Mouse (Mus musculus): Measurements from ENCODE around the gene Adssl1. TPM values are rescaled to one million over a fixed set of nuclear protein-coding genes. Genes with fewer than 3 reads are reported as not detected.
A peak's percentile ranks its signal among the peaks of the same experiment; 100 is the strongest.

Gene Adssl1
- total RNA-seq, 2 experiments from 2014 or later = 887 to 928 TPM

GRCm38 (mm10) chr12:112623742-112624141, 3.9 kb downstream of the Adssl1 start:
- peak; percentile 59 for DNase-seq

- DNase-seq = peak; percentile 75
Observed at GRCm38 (mm10) chr12:112625700-112626099, 5.9 kb downstream of the Adssl1 start.

- no peak for DNase-seq
Observed at GRCm38 (mm10) chr12:112626455-112626854, 6.6 kb downstream of the Adssl1 start.

GRCm38 (mm10) chr12:112627097-112627881, 7.4 kb downstream of the Adssl1 start:
- DNase-seq = no peak

- DNase-seq = no peak
Observed at GRCm38 (mm10) chr12:112628197-112628596, 8.4 kb downstream of the Adssl1 start.

GRCm38 (mm10) chr12:112628928-112629721, 9.3 kb downstream of the Adssl1 start:
- peak; percentile 82 for DNase-seq

- DNase-seq = peak; percentile 57
Observed at GRCm38 (mm10) chr12:112630029-112630428, 10.2 kb downstream of the Adssl1 start.

- DNase-seq = no peak
Observed at GRCm38 (mm10) chr12:112630796-112631195, 11.0 kb downstream of the Adssl1 start.

GRCm38 (mm10) chr12:112631472-112631871, 11.6 kb downstream of the Adssl1 start:
- no peak for DNase-seq

- no peak for DNase-seq
Observed at GRCm38 (mm10) chr12:112632084-112632777, 12.4 kb downstream of the Adssl1 start.

GRCm38 (mm10) chr12:112632907-112633306, 13.1 kb downstream of the Adssl1 start:
- DNase-seq = no peak

- DNase-seq = no peak
Observed at GRCm38 (mm10) chr12:112633686-112634085, 13.8 kb downstream of the Adssl1 start.

- DNase-seq = no peak
Observed at GRCm38 (mm10) chr12:112639526-112639925, 19.7 kb downstream of the Adssl1 start.

- no peak for DNase-seq
Observed at GRCm38 (mm10) chr12:112643126-112643525, 23.3 kb downstream of the Adssl1 start.

- DNase-seq = peak; percentile 100
Observed at GRCm38 (mm10) chr12:112644180-112644854, 24.5 kb downstream of the Adssl1 start, which contains the start of gene Siva1. TSS of gene Siva1 (plus strand) at chr12:112644679.

GRCm38 (mm10) chr12:112644855-112645506, 25.1 kb downstream of the Adssl1 start:
- peak; percentile 46 for DNase-seq

GRCm38 (mm10) chr12:112646139-112646538, 26.3 kb downstream of the Adssl1 start:
- DNase-seq = no peak

- no peak for DNase-seq
Observed at GRCm38 (mm10) chr12:112648081-112648480, 28.2 kb downstream of the Adssl1 start.

GRCm38 (mm10) chr12:112651778-112652439, 32.1 kb downstream of the Adssl1 start:
- DNase-seq = no peak

GRCm38 (mm10) chr12:112653157-112653824, 33.4 kb downstream of the Adssl1 start:
- peak; percentile 69 for DNase-seq

Data from gastrocnemius, postnatal 25 days (tissue).